Mouse (Mus musculus): ENCODE measurements at regions not wholly inside any gene's neighbourhood (a gene's known extent, or its start where the extent isn't known, plus 50 kb on each side); places are given as distances from the start of the nearest gene placed in this dataset.

DNA sequence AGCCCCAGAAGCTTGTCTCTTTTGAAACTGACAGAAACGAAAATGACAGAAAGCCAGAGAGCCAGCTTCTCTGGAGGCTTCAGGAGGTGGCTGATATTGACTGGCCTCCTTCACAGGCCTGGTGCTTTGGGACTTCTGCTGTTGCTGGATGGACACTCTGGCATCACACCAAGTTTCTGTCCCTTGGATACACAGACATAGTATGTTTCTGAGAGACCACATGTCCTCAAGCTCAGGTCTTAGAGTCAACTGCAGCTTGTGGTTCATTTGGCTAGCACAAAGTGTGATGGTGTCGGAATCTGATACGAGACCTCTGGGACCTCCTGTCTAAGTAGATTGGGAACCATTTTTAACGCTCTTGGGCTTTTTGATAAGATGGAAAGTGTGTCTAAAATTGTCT, 502.0 kb downstream of the Sqor start:
- H3K4me3 ChIP-seq (ENCODE audit: low read depth, low read length): no peak overlapping the region
- 88% methylated on average over 4 of the region's 4 CpGs for WGBS
- H3K36me3 ChIP-seq (ENCODE audit: control insufficient read depth, insufficient read depth, low read length): no peaks in the 10 kb centered on the region
- H3K9me3 ChIP-seq (ENCODE audit: control insufficient read depth, low read length): no peaks in the 10 kb centered on the region
- no peak overlapping the region for H3K9ac ChIP-seq (ENCODE audit: low read length)
- ATAC-seq (ENCODE audit: low FRiP score) (no peak), DNase-seq (ENCODE audit: low spot score, missing footprints) (no peak)
- H3K4me2 ChIP-seq: no peak overlapping the region
- H3K4me1 ChIP-seq (ENCODE audit: control insufficient read depth, insufficient read depth, low read length): no peaks in the 10 kb centered on the region
- H3K27me3 ChIP-seq (ENCODE audit: control insufficient read depth, insufficient read depth, low read length): no peaks in the 10 kb centered on the region
- no peak overlapping the region for H3K27ac ChIP-seq (ENCODE audit: low read depth, low read length)

DNA sequence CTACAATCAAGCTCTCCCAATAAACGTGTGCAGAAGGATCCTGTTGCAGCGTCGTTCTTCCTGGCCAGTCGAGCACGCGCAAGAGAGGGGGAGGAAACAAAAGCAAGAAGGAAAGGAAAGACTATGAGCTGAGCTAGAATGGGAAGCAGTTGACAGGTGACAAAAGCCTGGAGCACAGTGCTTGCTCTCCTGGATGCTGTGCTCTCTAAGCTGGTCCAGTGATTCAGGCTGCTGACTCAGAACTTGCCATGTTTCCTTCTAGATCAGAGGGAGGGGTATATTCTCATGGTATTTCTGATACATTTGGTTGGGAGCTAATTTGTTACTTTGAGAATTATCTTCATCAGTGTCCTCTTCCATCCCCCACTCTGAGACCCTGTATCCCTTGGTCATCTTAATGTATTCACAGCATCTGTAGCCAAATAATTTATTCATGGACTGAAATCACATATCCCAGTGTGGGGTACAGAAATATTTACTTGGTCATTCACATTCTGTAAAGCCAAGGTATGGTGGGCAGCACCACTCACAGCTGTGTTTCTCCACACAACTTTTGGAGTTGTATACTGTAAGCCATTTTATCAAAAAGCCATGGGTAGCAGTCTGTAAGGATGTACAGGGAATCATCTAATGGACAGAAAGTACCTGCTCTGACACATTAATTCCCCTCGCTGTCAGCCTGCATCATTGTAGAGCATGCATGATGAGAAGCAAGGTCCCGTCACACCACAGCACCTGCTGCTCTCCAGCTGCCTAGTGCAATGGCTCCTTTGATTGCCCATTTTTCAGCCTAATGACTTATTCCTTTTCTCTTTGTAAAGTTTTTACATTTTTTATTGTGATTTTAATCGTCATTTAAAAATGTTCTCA, 510.1 kb downstream of the Sqor start:
- ATAC-seq (ENCODE audit: low FRiP score) (peak; percentile 82), DNase-seq (ENCODE audit: low spot score, missing footprints) (no peak)
- Histone ChIP-seq H3K27me3 (ENCODE audit: control insufficient read depth, insufficient read depth, low read length) (no peaks in the 10 kb centered on the region), H3K4me2 (no peak overlapping the region), H3K36me3 (ENCODE audit: control insufficient read depth, insufficient read depth, low read length) (no peaks in the 10 kb centered on the region), H3K4me1 (ENCODE audit: control insufficient read depth, insufficient read depth, low read length) (no peaks in the 10 kb centered on the region), H3K9me3 (ENCODE audit: control insufficient read depth, low read length) (no peaks in the 10 kb centered on the region), H3K9ac (ENCODE audit: low read length) (no peak overlapping the region), H3K27ac (ENCODE audit: low read depth, low read length) (no peak overlapping the region), H3K4me3 (ENCODE audit: low read depth, low read length) (no peak overlapping the region)
- 80% methylated on average over 9 of the region's 9 CpGs for WGBS

DNA sequence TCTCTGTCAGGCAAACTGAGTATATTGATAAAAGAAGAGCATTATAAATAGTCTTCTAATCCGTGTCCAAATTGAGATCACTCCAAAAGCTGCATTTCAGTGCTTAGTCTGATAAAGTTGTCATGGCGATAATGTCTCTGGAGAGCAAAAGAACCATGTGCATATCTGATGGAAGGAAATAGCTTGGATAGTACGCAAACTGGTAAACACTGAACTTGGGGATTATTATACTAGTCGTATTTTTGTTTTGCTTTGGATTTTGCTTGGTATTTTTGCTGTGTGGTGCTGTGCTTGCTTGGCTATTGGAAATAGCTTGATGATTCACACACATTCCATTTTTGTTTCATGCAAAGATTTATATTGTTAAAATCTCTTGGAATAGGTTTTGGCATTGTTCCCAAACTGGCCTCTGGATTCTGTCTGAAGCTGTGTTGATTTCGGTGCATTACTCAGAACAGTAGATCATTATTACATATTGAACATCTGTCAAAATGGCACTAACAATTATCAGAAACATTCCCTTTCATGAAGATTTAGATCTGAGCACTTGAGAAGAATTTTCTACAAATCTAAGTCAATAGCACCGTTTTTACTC, 510.8 kb downstream of the Sqor start:
- Histone ChIP-seq H3K36me3 (ENCODE audit: control insufficient read depth, insufficient read depth, low read length) (no peaks in the 10 kb centered on the region), H3K27me3 (ENCODE audit: control insufficient read depth, insufficient read depth, low read length) (no peaks in the 10 kb centered on the region), H3K9ac (ENCODE audit: low read length) (no peak overlapping the region), H3K4me2 (no peak overlapping the region), H3K4me3 (ENCODE audit: low read depth, low read length) (no peak overlapping the region), H3K9me3 (ENCODE audit: control insufficient read depth, low read length) (no peaks in the 10 kb centered on the region), H3K27ac (ENCODE audit: low read depth, low read length) (no peak overlapping the region), H3K4me1 (ENCODE audit: control insufficient read depth, insufficient read depth, low read length) (no peaks in the 10 kb centered on the region)
- WGBS: 82% methylated on average over 6 of the region's 6 CpGs
- DNase-seq (ENCODE audit: low spot score, missing footprints) (no peak), ATAC-seq (ENCODE audit: low FRiP score) (0 out of 2 replicates have a peak, but pooled peaks have one; percentile 46)

DNA sequence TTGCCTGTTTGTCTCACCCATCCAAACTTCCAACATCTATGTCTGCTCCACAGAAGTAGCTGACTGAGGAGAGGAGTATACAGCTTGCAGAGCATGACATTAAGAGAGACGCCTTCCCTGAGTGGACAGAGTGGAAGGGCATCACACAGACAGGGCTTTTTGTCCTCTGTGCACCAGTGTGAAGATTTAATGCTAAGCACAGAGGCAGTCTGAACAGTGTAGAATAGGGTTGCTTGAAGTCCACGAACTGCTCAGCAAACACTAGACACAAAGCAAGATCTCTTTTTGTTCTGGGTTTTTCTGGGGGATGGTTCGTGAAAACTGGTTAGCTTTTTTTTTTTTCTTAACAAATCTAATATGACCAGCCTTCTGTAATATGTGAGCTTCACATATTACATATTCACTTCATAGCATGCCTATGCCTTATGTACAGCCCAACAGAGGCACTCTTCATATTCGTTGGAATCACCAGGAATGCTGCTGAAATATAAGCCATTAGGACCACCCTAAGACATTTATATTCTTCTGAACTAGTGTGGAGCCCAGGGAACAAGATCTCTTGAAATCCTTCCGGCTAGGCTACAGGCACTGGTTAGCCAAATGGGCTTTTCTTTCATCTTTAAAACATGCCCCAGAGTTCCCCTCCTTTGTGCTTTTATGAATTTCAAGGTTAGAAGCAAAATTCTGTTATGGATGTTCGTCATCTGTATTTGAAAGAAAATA, 546.7 kb downstream of the Sqor start:
- WGBS: 70% methylated on average over 6 of the region's 6 CpGs
- Histone ChIP-seq H3K4me1 (ENCODE audit: control insufficient read depth, insufficient read depth, low read length) (no peaks in the 10 kb centered on the region), H3K27ac (ENCODE audit: low read depth, low read length) (no peak overlapping the region), H3K27me3 (ENCODE audit: control insufficient read depth, insufficient read depth, low read length) (no peaks in the 10 kb centered on the region), H3K36me3 (ENCODE audit: control insufficient read depth, insufficient read depth, low read length) (no peaks in the 10 kb centered on the region), H3K4me2 (no peak overlapping the region), H3K4me3 (ENCODE audit: low read depth, low read length) (no peak overlapping the region), H3K9ac (ENCODE audit: low read length) (no peak overlapping the region), H3K9me3 (ENCODE audit: control insufficient read depth, low read length) (no peaks in the 10 kb centered on the region)
- DNase-seq (ENCODE audit: low spot score, missing footprints) (no peak), ATAC-seq (ENCODE audit: low FRiP score) (no peak)

DNA sequence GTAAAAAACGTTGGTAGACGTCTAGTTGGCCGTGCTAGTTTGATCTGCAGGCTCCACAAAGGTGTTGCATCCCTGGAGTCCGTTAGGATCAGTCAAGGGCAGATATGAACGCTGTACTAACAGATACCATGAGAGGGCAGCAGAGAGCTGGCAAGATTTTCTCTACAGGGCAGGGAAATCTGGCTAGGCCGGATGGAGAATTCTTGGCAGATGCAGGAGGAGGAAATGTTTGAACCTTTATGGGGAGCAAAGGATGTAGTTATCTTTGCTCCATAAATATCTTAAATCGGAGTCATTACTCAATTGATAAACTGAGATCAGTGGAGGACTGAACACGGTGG, 547.2 kb downstream of the Sqor start:
- Histone ChIP-seq H3K9ac (ENCODE audit: low read length) (no peak overlapping the region), H3K4me3 (ENCODE audit: low read depth, low read length) (no peak overlapping the region), H3K27me3 (ENCODE audit: control insufficient read depth, insufficient read depth, low read length) (no peaks in the 10 kb centered on the region), H3K9me3 (ENCODE audit: control insufficient read depth, low read length) (no peaks in the 10 kb centered on the region), H3K36me3 (ENCODE audit: control insufficient read depth, insufficient read depth, low read length) (no peaks in the 10 kb centered on the region), H3K4me2 (no peak overlapping the region), H3K27ac (ENCODE audit: low read depth, low read length) (no peak overlapping the region), H3K4me1 (ENCODE audit: control insufficient read depth, insufficient read depth, low read length) (no peaks in the 10 kb centered on the region)
- peak; percentile 97 for DNase-seq (ENCODE audit: low spot score, missing footprints)
- WGBS: 25% methylated on average over 8 of the region's 8 CpGs
- ATAC-seq (ENCODE audit: low FRiP score): peak; percentile 90

DNA sequence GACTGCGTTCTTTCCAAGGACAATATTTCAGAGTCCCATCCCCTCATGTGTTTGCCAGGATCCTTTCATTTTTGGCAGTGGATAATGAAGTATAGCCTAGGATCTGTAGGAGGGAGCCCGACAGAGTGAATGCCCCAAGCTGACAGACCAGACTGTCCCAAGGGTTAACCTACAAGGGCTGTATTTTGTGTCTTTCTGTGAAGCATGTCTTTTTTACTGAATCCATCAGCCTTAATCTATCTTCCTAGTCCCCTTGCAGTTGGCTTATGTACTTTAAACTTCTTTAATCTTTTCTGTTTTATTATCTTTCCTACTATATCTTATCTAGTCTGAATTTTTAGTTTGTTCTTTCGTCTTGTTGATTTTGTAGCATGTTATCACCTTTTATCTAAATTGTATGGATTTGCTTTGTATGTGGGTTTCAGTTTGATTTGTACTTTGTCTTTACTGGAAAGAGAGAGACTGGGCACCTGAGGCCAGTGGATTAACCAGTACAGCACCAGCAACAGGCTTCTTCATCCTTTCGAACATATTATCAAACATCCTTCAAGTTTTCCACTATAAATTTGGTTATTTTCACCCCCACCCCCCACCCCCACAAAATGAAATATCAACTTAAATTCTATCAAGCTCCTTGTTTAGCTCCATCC, 555.5 kb downstream of the Sqor start:
- Histone ChIP-seq H3K4me3 (ENCODE audit: low read depth, low read length) (no peak overlapping the region), H3K4me2 (no peak overlapping the region), H3K27me3 (ENCODE audit: control insufficient read depth, insufficient read depth, low read length) (no peaks in the 10 kb centered on the region), H3K9ac (ENCODE audit: low read length) (no peak overlapping the region), H3K4me1 (ENCODE audit: control insufficient read depth, insufficient read depth, low read length) (no peaks in the 10 kb centered on the region), H3K27ac (ENCODE audit: low read depth, low read length) (no peak overlapping the region), H3K9me3 (ENCODE audit: control insufficient read depth, low read length) (no peaks in the 10 kb centered on the region), H3K36me3 (ENCODE audit: control insufficient read depth, insufficient read depth, low read length) (no peaks in the 10 kb centered on the region)
- ATAC-seq (ENCODE audit: low FRiP score) (no peak), DNase-seq (ENCODE audit: low spot score, missing footprints) (no peak)
- 92% methylated on average over 4 of the region's 4 CpGs for WGBS

DNA sequence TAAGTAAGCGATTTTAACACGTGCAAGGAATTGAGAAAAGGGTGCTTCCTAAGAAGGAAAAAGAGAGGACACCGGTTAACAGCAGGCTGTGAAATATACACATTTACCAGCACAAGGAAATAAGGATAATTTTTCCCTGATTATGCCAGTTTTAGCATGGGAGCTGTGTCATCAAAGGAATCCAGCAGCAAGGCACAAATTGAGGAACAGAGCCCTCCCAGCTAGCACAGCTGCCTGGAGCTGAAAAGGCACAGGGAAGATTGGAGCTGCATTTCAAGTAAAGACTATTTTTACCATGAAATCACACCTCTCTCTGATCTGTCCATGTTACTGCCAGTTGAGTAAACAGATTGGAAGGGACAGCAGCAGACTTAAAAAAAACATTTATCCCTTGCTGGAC, 558.7 kb downstream of the Sqor start:
- Histone ChIP-seq H3K4me3 (ENCODE audit: low read depth, low read length) (no peak overlapping the region), H3K36me3 (ENCODE audit: control insufficient read depth, insufficient read depth, low read length) (no peaks in the 10 kb centered on the region), H3K27ac (ENCODE audit: low read depth, low read length) (no peak overlapping the region), H3K27me3 (ENCODE audit: control insufficient read depth, insufficient read depth, low read length) (no peaks in the 10 kb centered on the region), H3K9me3 (ENCODE audit: control insufficient read depth, low read length) (no peaks in the 10 kb centered on the region), H3K4me1 (ENCODE audit: control insufficient read depth, insufficient read depth, low read length) (no peaks in the 10 kb centered on the region), H3K9ac (ENCODE audit: low read length) (no peak overlapping the region), H3K4me2 (no peak overlapping the region)
- ATAC-seq (ENCODE audit: low FRiP score): no peak
- 79% methylated on average over 3 of the region's 3 CpGs for WGBS
- DNase-seq (ENCODE audit: low spot score, missing footprints): no peak

DNA sequence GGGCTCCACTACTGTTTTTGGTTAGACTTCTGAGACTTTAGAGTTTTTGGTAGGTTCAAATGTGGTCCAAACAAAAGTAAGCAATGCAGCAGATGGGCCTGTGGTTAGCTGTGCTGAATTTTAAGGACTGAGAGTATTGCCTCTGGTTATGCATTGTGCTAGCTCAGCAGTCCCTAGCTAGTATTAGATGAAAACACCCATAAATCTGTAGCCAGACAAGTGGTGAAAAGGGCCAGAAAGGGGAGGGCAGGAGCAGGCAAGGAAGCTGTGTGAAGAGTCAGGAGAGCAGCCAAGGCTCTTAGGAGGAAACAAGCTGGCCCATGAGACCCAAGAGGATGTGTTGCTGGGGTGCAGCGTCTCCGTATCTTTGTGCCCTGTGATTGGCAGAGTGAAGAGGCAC, 559.9 kb downstream of the Sqor start:
- H3K27me3 ChIP-seq (ENCODE audit: control insufficient read depth, insufficient read depth, low read length): no peaks in the 10 kb centered on the region
- H3K4me3 ChIP-seq (ENCODE audit: low read depth, low read length): no peak overlapping the region
- no peaks in the 10 kb centered on the region for H3K9me3 ChIP-seq (ENCODE audit: control insufficient read depth, low read length)
- DNase-seq (ENCODE audit: low spot score, missing footprints): no peak
- H3K36me3 ChIP-seq (ENCODE audit: control insufficient read depth, insufficient read depth, low read length): no peaks in the 10 kb centered on the region
- ATAC-seq (ENCODE audit: low FRiP score): no peak
- no peak overlapping the region for H3K4me2 ChIP-seq
- no peaks in the 10 kb centered on the region for H3K4me1 ChIP-seq (ENCODE audit: control insufficient read depth, insufficient read depth, low read length)
- 73% methylated on average over 2 of the region's 2 CpGs for WGBS
- no peak overlapping the region for H3K9ac ChIP-seq (ENCODE audit: low read length)
- H3K27ac ChIP-seq (ENCODE audit: low read depth, low read length): no peak overlapping the region
